Mouse (Mus musculus): ENCODE measurements around the gene Noct. TPM values are rescaled to one million over a fixed set of nuclear protein-coding genes. Genes with fewer than 3 reads are reported as not detected.

Noct gene
- total and polyA plus RNA-seq, 3 experiments: 17.8 to 26.7 TPM; not detected in 1

DNA sequence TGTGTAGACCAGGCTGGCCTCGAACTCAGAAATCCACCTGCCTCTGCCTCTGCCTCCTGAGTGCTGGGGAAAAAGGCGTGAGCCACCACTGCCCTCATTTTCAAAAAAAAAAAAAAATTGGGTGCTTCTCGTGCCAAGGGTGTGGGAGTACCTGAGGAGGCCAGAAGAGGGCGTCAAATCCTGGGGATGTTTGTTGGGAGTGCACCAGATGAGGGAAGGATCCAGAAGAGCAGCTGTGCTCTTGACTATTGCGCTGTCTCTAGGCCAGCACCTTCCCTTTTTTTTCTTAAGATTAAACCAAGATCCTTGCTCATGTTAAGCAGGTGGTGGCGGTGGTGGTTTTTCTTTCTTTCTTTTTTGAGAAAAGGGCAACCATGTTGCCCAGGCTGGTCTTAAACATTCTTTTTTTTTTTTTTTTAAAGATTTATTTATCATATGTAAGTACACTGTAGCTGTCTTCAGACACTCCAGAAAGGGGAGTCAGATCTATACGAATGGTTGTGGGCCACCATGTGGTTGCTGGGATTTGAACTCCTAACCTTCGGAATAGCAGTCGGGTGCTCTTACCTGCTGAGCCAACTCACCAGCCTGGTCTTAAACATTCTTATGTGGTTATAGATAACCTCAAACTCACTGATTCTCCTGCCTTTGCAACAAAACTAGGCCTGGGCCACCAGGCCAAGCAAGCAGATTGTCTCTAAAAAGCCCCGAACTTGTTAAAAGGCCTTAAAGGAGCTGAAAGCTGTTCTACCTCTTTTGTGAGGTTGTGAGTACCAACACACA, 4.0 kb downstream of the Noct start (continued):
- TF ChIP-seq EP300 (IDR thresholded peaks at IDR 0.05; ENCODE audit: low read depth in 1 of 2, low read length in 2 of 2): peak in 1 of 2 experiments; percentile 24; a peak in 1 of 4 replicates
- no peak for TF ChIP-seq ZMIZ1 (IDR thresholded peaks at IDR 0.05; ENCODE audit: low read depth, low read length)
- TF ChIP-seq CHD2 (IDR thresholded peaks at IDR 0.05; ENCODE audit: low read length): no peak
- no peak for TF ChIP-seq MYB (IDR thresholded peaks at IDR 0.05; ENCODE audit: low read depth, low read length)

DNA sequence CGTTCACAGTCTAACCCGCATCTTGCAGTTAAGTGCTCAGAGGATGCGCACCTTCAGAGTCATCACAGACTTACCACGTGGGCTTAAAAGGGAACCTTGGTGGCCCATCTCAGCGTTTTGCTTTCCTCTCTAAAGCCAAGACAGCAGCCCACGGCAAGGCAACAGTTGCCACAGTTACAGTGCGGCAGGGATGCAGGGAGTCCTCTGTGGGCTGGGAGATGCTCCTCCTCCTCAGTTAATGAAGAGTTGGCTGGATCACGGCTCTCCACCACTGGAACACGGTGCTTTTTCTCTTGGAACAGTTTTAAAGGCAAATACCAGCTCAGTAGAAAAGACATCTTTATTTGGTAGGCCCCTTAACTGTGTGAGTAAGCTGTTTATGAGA, 4.6 kb downstream of the Noct start:
- peak; percentile 34 for DNase-seq (ENCODE audit: low read depth, low spot score)
- peaks cover 54% of the 10 kb centered on the region for H3K79me2 ChIP-seq (ENCODE audit: control insufficient read depth, insufficient read depth, low read length, poor library complexity)
- peak overlapping the region; percentile 51; the same call in 1 of the 2 replicates for H3K27ac ChIP-seq (ENCODE audit: control insufficient read depth, low read depth, low read length)
- H3K27me3 ChIP-seq (ENCODE audit: control insufficient read depth in 1 of 2, insufficient read depth in 2 of 2, low read length in 2 of 2): no peaks in the 10 kb centered on the region
- no peak overlapping the region for H3K4me3 ChIP-seq (ENCODE audit: control insufficient read depth in 1 of 2, insufficient read depth in 1 of 2, low read depth in 2 of 2, low read length in 2 of 2)
- no peak overlapping the region for H3K9ac ChIP-seq (ENCODE audit: control insufficient read depth, low read depth, low read length, poor library complexity, severe bottlenecking)
- H3K4me1 ChIP-seq (ENCODE audit: control insufficient read depth in 1 of 2, insufficient read depth in 2 of 2, low read length in 2 of 2): peaks cover 36 to 65% of the 10 kb centered on the region in 2 experiments
- TF ChIP-seq MAFK (IDR thresholded peaks at IDR 0.05; ENCODE audit: borderline replicate concordance, low read depth, low read length) (no peak), MEF2A (IDR thresholded peaks at IDR 0.05; ENCODE audit: extremely low read depth, insufficient replicate concordance, low read depth, low read length, poor library complexity, severe bottlenecking) (no peak), CTCF (IDR thresholded peaks at IDR 0.05 in 2 of 3, conservative IDR thresholded peaks at IDR 0.05 in 1 of 3; ENCODE audit: control insufficient read depth in 1 of 3, insufficient read depth in 1 of 3, low read depth in 2 of 3, low read length in 3 of 3, poor library complexity in 1 of 3, severe bottlenecking in 1 of 3) (no peak), USF2 (IDR thresholded peaks at IDR 0.05; ENCODE audit: borderline replicate concordance in 1 of 2, insufficient read depth in 1 of 2, low read depth in 1 of 2, low read length in 2 of 2) (no peak), USF1 (IDR thresholded peaks at IDR 0.05; ENCODE audit: low read depth, low read length) (no peak), CHD1 (IDR thresholded peaks at IDR 0.05; ENCODE audit: low read depth, low read length) (no peak), NRF1 (IDR thresholded peaks at IDR 0.05; ENCODE audit: insufficient read depth, low read depth, low read length, poor library complexity, severe bottlenecking) (no peak), MAX (IDR thresholded peaks at IDR 0.05; ENCODE audit: low read length) (no peak), ZNF384 (IDR thresholded peaks at IDR 0.05; ENCODE audit: low read depth, low read length) (no peak), RCOR1 (IDR thresholded peaks at IDR 0.05; ENCODE audit: low read depth, low read length) (no peak), NELFE (IDR thresholded peaks at IDR 0.05; ENCODE audit: low read depth, low read length) (no peak), ZC3H11A (IDR thresholded peaks at IDR 0.05; ENCODE audit: low read depth, low read length) (no peak), SMC3 (IDR thresholded peaks at IDR 0.05; ENCODE audit: low read depth, low read length) (no peak), MAZ (IDR thresholded peaks at IDR 0.05; ENCODE audit: low read depth, low read length) (no peak), UBTF (IDR thresholded peaks at IDR 0.05; ENCODE audit: borderline replicate concordance, insufficient read depth, low read depth, low read length) (no peak), MXI1 (IDR thresholded peaks at IDR 0.05; ENCODE audit: low read depth, low read length) (no peak), GABPA (IDR thresholded peaks at IDR 0.05; ENCODE audit: low read depth, low read length) (no peak)
- no peaks in the 10 kb centered on the region for H3K9me3 ChIP-seq (replicated peaks; ENCODE audit: insufficient read depth, low read length)
- H3K36me3 ChIP-seq (ENCODE audit: control insufficient read depth in 1 of 2, insufficient read depth in 2 of 2, low read length in 2 of 2): peaks cover 0 to 75% of the 10 kb centered on the region in 2 experiments; a peak in 2 of 4 replicates
